Mouse (Mus musculus): ENCODE data around the gene Mrgprf. TPM values are rescaled to one million over a fixed set of nuclear protein-coding genes. Genes with fewer than 3 reads are reported as not detected.

Mrgprf gene
- polyA plus RNA-seq, 1 experiment, result 2.1 TPM

GRCm38 (mm10) chr7:145330641-145331040, 30.0 kb downstream of the Mrgprf start:
- TF ChIP-seq POLR2A (IDR thresholded peaks at IDR 0.05; ENCODE audit: extremely low read depth, insufficient read depth, low read length) (no peak), CTCF (IDR thresholded peaks at IDR 0.05; ENCODE audit: extremely low read depth, insufficient read depth, low read length) (no peak)
- Histone ChIP-seq H3K4me3 (ENCODE audit: insufficient read depth, low read length) (no peak overlapping the region), H3K4me1 (ENCODE audit: control insufficient read depth, insufficient read depth, low read length) (no peaks in the 10 kb centered on the region), H3K27ac (ENCODE audit: insufficient read depth, low read length) (no peak overlapping the region)

GRCm38 (mm10) chr7:145332376-145333041, 31.9 kb downstream of the Mrgprf start:
- no peak overlapping the region for H3K4me3 ChIP-seq (ENCODE audit: insufficient read depth, low read length)
- H3K4me1 ChIP-seq (ENCODE audit: control insufficient read depth, insufficient read depth, low read length), result no peaks in the 10 kb centered on the region
- no peak overlapping the region for H3K27ac ChIP-seq (ENCODE audit: insufficient read depth, low read length)
- TF ChIP-seq POLR2A (IDR thresholded peaks at IDR 0.05; ENCODE audit: extremely low read depth, insufficient read depth, low read length) (no peak), CTCF (IDR thresholded peaks at IDR 0.05; ENCODE audit: extremely low read depth, insufficient read depth, low read length) (no peak)

- Histone ChIP-seq H3K27ac (ENCODE audit: insufficient read depth, low read length) (no peak overlapping the region), H3K4me1 (ENCODE audit: control insufficient read depth, insufficient read depth, low read length) (no peaks in the 10 kb centered on the region), H3K4me3 (ENCODE audit: insufficient read depth, low read length) (no peak overlapping the region)
- TF ChIP-seq POLR2A (IDR thresholded peaks at IDR 0.05; ENCODE audit: extremely low read depth, insufficient read depth, low read length) (no peak), CTCF (IDR thresholded peaks at IDR 0.05; ENCODE audit: extremely low read depth, insufficient read depth, low read length) (no peak)
Observed at GRCm38 (mm10) chr7:145333936-145334335, 33.3 kb downstream of the Mrgprf start.

- Histone ChIP-seq H3K4me1 (ENCODE audit: control insufficient read depth, insufficient read depth, low read length) (no peaks in the 10 kb centered on the region), H3K27ac (ENCODE audit: insufficient read depth, low read length) (no peak overlapping the region), H3K4me3 (ENCODE audit: insufficient read depth, low read length) (no peak overlapping the region)
- TF ChIP-seq POLR2A (IDR thresholded peaks at IDR 0.05; ENCODE audit: extremely low read depth, insufficient read depth, low read length) (no peak), CTCF (IDR thresholded peaks at IDR 0.05; ENCODE audit: extremely low read depth, insufficient read depth, low read length) (no peak)
Observed at GRCm38 (mm10) chr7:145334428-145335027, 33.9 kb downstream of the Mrgprf start.

GRCm38 (mm10) chr7:145335199-145335598, 34.6 kb downstream of the Mrgprf start:
- no peak overlapping the region for H3K4me3 ChIP-seq (ENCODE audit: insufficient read depth, low read length)
- TF ChIP-seq CTCF (IDR thresholded peaks at IDR 0.05; ENCODE audit: extremely low read depth, insufficient read depth, low read length) (no peak), POLR2A (IDR thresholded peaks at IDR 0.05; ENCODE audit: extremely low read depth, insufficient read depth, low read length) (no peak)
- H3K27ac ChIP-seq (ENCODE audit: insufficient read depth, low read length), result no peak overlapping the region
- no peaks in the 10 kb centered on the region for H3K4me1 ChIP-seq (ENCODE audit: control insufficient read depth, insufficient read depth, low read length)

GRCm38 (mm10) chr7:145335616-145336332, 35.1 kb downstream of the Mrgprf start:
- no peak overlapping the region for H3K27ac ChIP-seq (ENCODE audit: insufficient read depth, low read length)
- TF ChIP-seq CTCF (IDR thresholded peaks at IDR 0.05; ENCODE audit: extremely low read depth, insufficient read depth, low read length) (no peak), POLR2A (IDR thresholded peaks at IDR 0.05; ENCODE audit: extremely low read depth, insufficient read depth, low read length) (no peak)
- H3K4me1 ChIP-seq (ENCODE audit: control insufficient read depth, insufficient read depth, low read length), result no peaks in the 10 kb centered on the region
- H3K4me3 ChIP-seq (ENCODE audit: insufficient read depth, low read length), result no peak overlapping the region

GRCm38 (mm10) chr7:145337889-145338288, 37.3 kb downstream of the Mrgprf start:
- Histone ChIP-seq H3K4me3 (ENCODE audit: insufficient read depth, low read length) (no peak overlapping the region), H3K4me1 (ENCODE audit: control insufficient read depth, insufficient read depth, low read length) (no peaks in the 10 kb centered on the region), H3K27ac (ENCODE audit: insufficient read depth, low read length) (no peak overlapping the region)
- TF ChIP-seq CTCF (IDR thresholded peaks at IDR 0.05; ENCODE audit: extremely low read depth, insufficient read depth, low read length) (no peak), POLR2A (IDR thresholded peaks at IDR 0.05; ENCODE audit: extremely low read depth, insufficient read depth, low read length) (no peak)

- H3K4me1 ChIP-seq (ENCODE audit: control insufficient read depth, insufficient read depth, low read length), result no peaks in the 10 kb centered on the region
- no peak overlapping the region for H3K27ac ChIP-seq (ENCODE audit: insufficient read depth, low read length)
- H3K4me3 ChIP-seq (ENCODE audit: insufficient read depth, low read length), result no peak overlapping the region
- TF ChIP-seq CTCF (IDR thresholded peaks at IDR 0.05; ENCODE audit: extremely low read depth, insufficient read depth, low read length), result no peak
- no peak for TF ChIP-seq POLR2A (IDR thresholded peaks at IDR 0.05; ENCODE audit: extremely low read depth, insufficient read depth, low read length)
Observed at GRCm38 (mm10) chr7:145340248-145340904, 39.7 kb downstream of the Mrgprf start.

Other genes with a start within 250 kb of the Mrgprf start
- gene 1810010D01Rik, start 92.7 kb upstream of the Mrgprf start, polyA plus RNA-seq (2012; rRNA removed), result 2.8 and 2.9 TPM in 2 replicates
- 7.4 and 9.1 TPM in 2 replicates for gene Tpcn2, start 16.8 kb upstream of the Mrgprf start, polyA plus RNA-seq (2012; rRNA removed)
- gene Mrgprd, start 14.0 kb downstream of the Mrgprf start, polyA plus RNA-seq (2012; rRNA removed), result not detected in 2 replicates

Data from cortical plate, adult 2 months (tissue).